Mouse (Mus musculus) limb, embryonic 10.5 days (tissue): ENCODE measurements around the gene Col4a2. TPM values are rescaled to one million over a fixed set of nuclear protein-coding genes. Genes with fewer than 3 reads are reported as not detected.
"Not testable (repeated sequence)": the region's sequence is repeated elsewhere in the genome, so short reads cannot be mapped to it uniquely, and the experiment has no call there.

Experiments
- DNase-seq: peaks from one replicate; pipeline ENCODE4 v3.0.0-alpha.2; 2017; ENCODE audit warnings: low spot score
- H3K27ac ChIP-seq: fragments of 300-500 bp; sonication (generic); 2 replicates; pipeline ENCODE4 v1.5.1; 2016; ENCODE audit warnings: mild to moderate bottlenecking
- H3K27me3 ChIP-seq: fragments of 300-500 bp; sonication (generic); 2 replicates; pipeline ENCODE4 v1.6.1; 2016; ENCODE audit warnings: low read depth, mild to moderate bottlenecking; ENCODE audit not compliant: poor library complexity, severe bottlenecking
- H3K36me3 ChIP-seq: fragments of 300-500 bp; sonication (generic); 2 replicates; pipeline ENCODE4 v1.6.1; 2016; ENCODE audit warnings: mild to moderate bottlenecking, moderate library complexity
- H3K4me1 ChIP-seq: fragments of 300-500 bp; sonication (generic); 2 replicates; pipeline ENCODE4 v1.6.1; 2016
- H3K4me3 ChIP-seq: fragments of 300-500 bp; sonication (generic); 2 replicates; pipeline ENCODE4 v1.5.1; 2016; ENCODE audit warnings: mild to moderate bottlenecking, moderate library complexity
- H3K9me3 ChIP-seq: fragments of 300-500 bp; sonication (generic); replicated peaks from 2 replicates; pipeline ENCODE4 v1.6.1; 2016; ENCODE audit warnings: mild to moderate bottlenecking
- WGBS: fragments of 180-500 bp; shearing (Covaris S2); methylation state at CpG from one replicate; pipeline ENCODE4 v1.1.7; 2016; 5-methylcytosine and 5-hydroxymethylcytosine counted together
- polyA plus RNA-seq: library from polyadenylated mRNA; unstranded; fragments of >200 nt; fragmentation: Nextera tagmentation; extraction: Ambion mirVana; gene quantifications from 2 replicates; pipeline ENCODE4 v1.2.1, GENCODE M21; 2016

Gene Col4a2
- polyA plus RNA-seq, 1 experiment from 2014 or later = 53.0 TPM

GRCm38 (mm10) chr8:11487229-11487628 is 174.6 kb downstream of the Col4a2 start:
- Histone ChIP-seq H3K27me3 (peaks cover 47% of the 10 kb centered on the region), H3K9me3 (no peaks in the 10 kb centered on the region), H3K27ac (no peak overlapping the region), H3K4me3 (no peak overlapping the region), H3K36me3 (no peaks in the 10 kb centered on the region), H3K4me1 (0 out of 2 replicates have a peak, but pooled peaks cover 7% of the 10 kb centered on the region)
- DNase-seq = no peak
- 74% methylated on average over 4 of the region's 4 CpGs for WGBS

- not testable (repeated sequence) for H3K4me1 ChIP-seq, H3K4me3 ChIP-seq, H3K9me3 ChIP-seq, H3K36me3 ChIP-seq, H3K27ac ChIP-seq, DNase-seq
- H3K27me3 ChIP-seq = peaks cover 33% of the 10 kb centered on the region; the same call in 1 of the 2 replicates
- WGBS = 89% methylated on average over 2 of the region's 2 CpGs
Measured at GRCm38 (mm10) chr8:11492340-11492739, 179.7 kb downstream of the Col4a2 start.

GRCm38 (mm10) chr8:11497017-11497990 is 184.7 kb downstream of the Col4a2 start, which contains the start of gene Naxd:
Gene Naxd (plus strand): TSS chr8:11497506.
- H3K4me1 ChIP-seq = peaks cover 14% of the 10 kb centered on the region
- no peaks in the 10 kb centered on the region for H3K9me3 ChIP-seq
- H3K27ac ChIP-seq = peak within 1 kb of the TSS; percentile 94
- DNase-seq = peak; percentile 94
- H3K4me3 ChIP-seq = peak within 1 kb of the TSS; percentile 98
- 4% methylated on average over 73 of the region's 73 CpGs for WGBS
- 0 out of 2 replicates have a peak, but pooled peaks cover 5% of the 10 kb centered on the region for H3K27me3 ChIP-seq
- H3K36me3 ChIP-seq = peaks cover 23% of the 10 kb centered on the region

- Histone ChIP-seq H3K36me3 (peaks cover 33% of the 10 kb centered on the region), H3K27me3 (0 out of 2 replicates have a peak, but pooled peaks cover 5% of the 10 kb centered on the region), H3K4me1 (peaks cover 14% of the 10 kb centered on the region), H3K9me3 (no peaks in the 10 kb centered on the region), H3K27ac (no peak overlapping the region), H3K4me3 (peak overlapping the region; percentile 98)
- WGBS = 79% methylated on average over 12 of the region's 12 CpGs
- no peak for DNase-seq
Measured at GRCm38 (mm10) chr8:11498281-11498680, 185.7 kb downstream of the Col4a2 start.

Other genes with a start within 250 kb of the Col4a2 start
- 141 and 145 TPM in 2 replicates for gene Col4a1, start within 50 bp of the Col4a2 start, polyA plus RNA-seq
- gene Rab20, start 165.9 kb downstream of the Col4a2 start, polyA plus RNA-seq = 0.99 and 1.9 TPM in 2 replicates
- 105 and 116 TPM in 2 replicates for gene Naxd, start 184.7 kb downstream of the Col4a2 start, polyA plus RNA-seq
- gene Cars2, start 238.0 kb downstream of the Col4a2 start, polyA plus RNA-seq = 18.4 and 20.1 TPM in 2 replicates
- gene Ing1, start 242.8 kb downstream of the Col4a2 start, polyA plus RNA-seq = 39.7 and 40.8 TPM in 2 replicates